Mouse (Mus musculus): ENCODE data around the gene Polr1b.

Gene Polr1b

GRCm38 (mm10) chr2:129100784-129101310 lies at the start of gene Polr1b:
TSS of gene Polr1b (plus strand) at chr2:129100995.
- peak; percentile 47; the same call in 1 of the 2 replicates for TF ChIP-seq GATA4 (IDR thresholded peaks at IDR 0.05; ENCODE audit: insufficient replicate concordance, low read length)

- no peak for TF ChIP-seq GATA4 (IDR thresholded peaks at IDR 0.05; ENCODE audit: insufficient replicate concordance, low read length)
Measured at GRCm38 (mm10) chr2:129052451-129052983, 48.3 kb upstream of the Polr1b start.

DNA sequence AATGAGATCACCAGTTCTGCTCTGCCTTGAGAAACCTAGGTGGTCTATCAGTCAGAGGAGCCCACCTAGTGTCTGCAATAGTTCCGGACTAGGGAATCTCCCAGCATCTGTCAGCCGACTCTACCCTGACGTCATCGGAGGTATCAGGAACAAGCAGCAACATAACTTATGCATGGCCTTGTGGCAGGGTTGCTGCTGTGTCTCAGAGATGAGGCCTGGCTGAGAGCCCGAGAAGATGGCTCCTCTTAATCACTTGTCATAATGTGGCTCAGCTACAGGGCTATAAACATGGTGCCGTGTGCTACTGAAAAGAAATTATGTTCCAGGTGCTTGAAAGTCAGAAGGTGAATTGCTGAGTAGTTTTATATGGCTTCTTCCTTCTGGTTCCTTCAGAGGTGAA lies 45.1 kb upstream of the Polr1b start:
- TF ChIP-seq GATA4 (IDR thresholded peaks at IDR 0.05; ENCODE audit: insufficient replicate concordance, low read length), result no peak

DNA sequence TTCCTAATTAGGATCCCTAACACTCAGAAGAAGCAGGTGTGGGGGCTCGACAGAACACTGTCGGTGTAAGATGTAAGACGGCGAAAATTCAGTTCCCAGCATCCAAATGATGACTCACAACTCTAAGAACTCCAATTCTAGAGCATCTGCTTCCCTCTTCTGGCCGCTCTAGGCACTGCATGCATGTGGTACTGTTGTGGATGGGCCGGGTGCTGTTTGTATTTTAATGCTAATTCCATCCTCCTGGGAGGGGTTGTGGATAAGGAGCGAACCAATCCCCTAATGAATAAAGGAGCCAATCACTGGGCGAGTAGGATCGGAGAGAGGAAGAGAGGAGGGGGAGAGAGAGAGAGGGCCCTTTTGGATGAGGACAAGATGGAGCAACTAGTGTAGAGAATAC lies 44.2 kb upstream of the Polr1b start:
- TF ChIP-seq GATA4 (IDR thresholded peaks at IDR 0.05; ENCODE audit: insufficient replicate concordance, low read length), result no peak

- no peak for TF ChIP-seq GATA4 (IDR thresholded peaks at IDR 0.05; ENCODE audit: insufficient replicate concordance, low read length)
Measured at GRCm38 (mm10) chr2:129057256-129057655, 43.5 kb upstream of the Polr1b start.

DNA sequence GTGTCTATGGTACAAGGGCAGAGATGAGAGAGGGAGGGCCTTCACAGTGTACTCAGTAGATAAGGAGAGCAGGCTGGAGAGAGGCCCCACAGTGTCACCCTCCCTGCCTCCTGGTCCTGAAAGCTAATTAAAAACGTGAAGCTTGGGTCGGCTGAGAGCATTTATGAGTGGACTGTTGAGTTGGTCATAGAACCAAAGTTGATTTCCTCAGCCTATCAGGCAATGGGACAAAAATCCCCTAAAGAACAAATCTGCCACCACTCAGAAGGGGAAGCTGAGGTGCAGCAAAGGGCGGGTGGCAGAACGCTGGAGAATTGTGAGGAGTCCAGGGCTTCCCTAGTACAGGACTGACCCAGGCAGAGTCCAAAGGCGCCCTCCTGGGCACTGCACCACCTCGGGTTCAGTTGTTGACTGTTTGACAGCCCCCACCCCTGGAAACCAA lies 42.9 kb upstream of the Polr1b start:
- TF ChIP-seq GATA4 (IDR thresholded peaks at IDR 0.05; ENCODE audit: insufficient replicate concordance, low read length), result no peak

- no peak for TF ChIP-seq GATA4 (IDR thresholded peaks at IDR 0.05; ENCODE audit: insufficient replicate concordance, low read length)
Measured at GRCm38 (mm10) chr2:129061456-129062059, 39.2 kb upstream of the Polr1b start.

DNA sequence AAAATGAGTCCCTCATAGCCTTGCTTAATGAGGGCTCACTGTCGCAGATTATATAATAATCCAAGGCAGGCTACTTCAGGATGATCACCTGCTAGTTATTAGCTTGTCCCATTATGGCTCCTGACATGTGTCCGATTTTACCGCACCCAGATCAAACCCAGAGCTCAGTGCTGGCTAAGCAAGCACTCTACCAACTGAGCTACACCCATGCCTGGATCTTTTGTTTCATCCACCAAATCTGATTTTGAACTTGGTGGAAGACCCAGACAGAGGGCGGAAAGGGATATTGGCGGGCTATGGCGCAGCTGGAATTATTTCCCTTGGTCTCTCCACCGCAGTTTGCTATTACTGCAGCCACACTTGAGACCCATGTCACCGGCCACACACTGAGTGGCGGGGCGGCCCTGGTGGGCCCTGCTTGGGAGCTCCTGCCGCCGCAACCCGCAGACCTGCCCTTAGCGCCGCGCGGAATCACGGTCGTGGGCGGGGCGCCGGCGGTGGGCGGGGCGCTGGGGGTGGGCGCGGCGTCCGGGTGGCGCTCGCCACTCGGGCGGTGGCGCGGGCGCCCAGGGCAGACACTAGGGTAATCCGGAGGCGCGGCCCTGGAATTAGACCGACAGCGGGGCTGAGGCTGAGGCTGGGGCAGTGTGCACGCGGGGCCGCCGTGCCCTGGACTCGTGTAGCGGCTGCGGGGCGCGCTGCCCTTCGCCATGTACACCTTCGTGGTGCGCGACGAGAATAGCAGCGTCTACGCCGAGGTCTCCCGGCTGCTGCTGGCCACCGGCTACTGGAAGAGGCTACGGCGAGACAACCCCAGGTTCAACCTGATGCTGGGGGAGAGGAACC lies 35.1 kb upstream of the Polr1b start, which contains the start of gene Ttl:
TSS of gene Ttl (plus strand) at position 506 of the 846 bp plus-strand sequence.
- TF ChIP-seq GATA4 (IDR thresholded peaks at IDR 0.05; ENCODE audit: insufficient replicate concordance, low read length), result no peak

GRCm38 (mm10) chr2:129066326-129066725 lies 34.5 kb upstream of the Polr1b start:
- TF ChIP-seq GATA4 (IDR thresholded peaks at IDR 0.05; ENCODE audit: insufficient replicate concordance, low read length), result no peak

DNA sequence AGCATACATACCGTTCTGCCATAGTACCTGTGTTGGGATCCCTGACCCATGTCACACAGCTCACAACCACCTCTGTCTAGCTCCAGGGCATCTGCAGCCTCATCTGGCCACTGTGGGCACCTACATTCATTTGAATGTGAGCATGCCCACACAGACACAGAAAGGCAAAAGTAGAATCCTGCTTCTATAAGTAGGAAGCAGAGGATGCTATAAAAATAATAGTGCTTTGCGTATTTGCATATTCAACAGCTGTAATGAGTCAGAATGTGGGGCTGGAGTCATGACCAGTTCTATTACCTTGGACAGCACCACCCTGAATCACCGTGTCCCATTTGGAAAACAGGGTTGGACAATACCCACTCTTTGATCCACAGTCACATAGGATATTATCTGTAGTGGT lies 30.5 kb upstream of the Polr1b start:
- no peak for TF ChIP-seq GATA4 (IDR thresholded peaks at IDR 0.05; ENCODE audit: insufficient replicate concordance, low read length)

DNA sequence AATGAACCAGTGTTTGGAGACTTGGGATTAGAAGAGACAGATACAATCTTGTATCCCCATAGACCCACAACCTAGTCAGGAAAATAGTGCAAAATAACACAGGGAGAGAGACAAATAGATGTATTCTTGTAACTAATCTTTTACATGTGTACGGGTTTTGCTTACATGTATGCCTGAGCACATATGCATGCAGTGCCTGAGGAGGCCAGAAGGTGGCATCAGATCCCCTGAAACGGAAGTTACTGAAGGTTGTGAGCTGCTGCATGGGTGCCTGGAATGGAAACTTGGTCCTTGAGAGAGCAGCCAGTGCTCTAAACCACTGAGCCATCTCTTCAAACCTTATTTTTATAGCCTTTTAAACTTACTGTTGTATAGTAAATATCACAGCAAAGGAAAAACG lies 22.5 kb upstream of the Polr1b start:
- TF ChIP-seq GATA4 (IDR thresholded peaks at IDR 0.05; ENCODE audit: insufficient replicate concordance, low read length), result no peak

DNA sequence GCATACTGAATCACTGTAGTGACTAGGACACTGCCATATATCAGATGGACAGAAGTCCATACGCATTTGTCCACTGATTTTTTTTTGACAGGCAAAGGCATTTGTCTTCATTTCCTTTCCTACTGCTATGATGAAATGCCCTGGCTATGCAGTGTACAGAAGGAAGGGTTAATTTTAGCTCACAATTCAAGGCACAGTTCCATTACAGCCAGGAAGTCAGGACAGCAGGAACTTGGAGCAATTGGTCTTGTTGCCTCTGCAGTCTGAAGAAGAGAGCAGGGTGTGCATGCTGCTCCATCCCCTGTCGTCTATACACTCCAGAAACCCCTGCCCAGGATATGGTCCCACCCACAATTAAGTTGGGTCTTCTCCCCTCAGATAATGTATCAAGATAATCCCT lies 21.6 kb upstream of the Polr1b start:
- TF ChIP-seq GATA4 (IDR thresholded peaks at IDR 0.05; ENCODE audit: insufficient replicate concordance, low read length), result no peak

- no peak for TF ChIP-seq GATA4 (IDR thresholded peaks at IDR 0.05; ENCODE audit: insufficient replicate concordance, low read length)
Measured at GRCm38 (mm10) chr2:129081097-129081496, 19.7 kb upstream of the Polr1b start.

DNA sequence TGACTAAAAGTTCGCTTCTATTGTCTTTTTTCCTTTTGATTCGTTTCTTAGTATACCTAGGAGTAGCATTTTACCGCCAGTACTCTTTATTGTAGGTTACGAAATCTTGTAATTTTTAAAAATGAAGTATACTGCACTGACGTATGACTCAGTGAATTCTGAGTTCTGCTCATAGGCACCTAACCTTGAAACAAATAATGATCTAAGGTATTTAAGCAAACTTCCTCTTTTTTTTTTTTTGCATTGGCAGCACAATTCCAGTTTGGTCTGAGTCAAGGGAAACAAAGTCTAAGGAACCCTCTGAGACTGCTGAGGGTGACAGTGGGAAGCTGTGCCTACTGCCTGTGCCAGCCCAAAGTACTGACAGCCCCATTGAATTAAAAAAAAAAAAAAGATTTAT lies 17.3 kb upstream of the Polr1b start:
- TF ChIP-seq GATA4 (IDR thresholded peaks at IDR 0.05; ENCODE audit: insufficient replicate concordance, low read length), result no peak

DNA sequence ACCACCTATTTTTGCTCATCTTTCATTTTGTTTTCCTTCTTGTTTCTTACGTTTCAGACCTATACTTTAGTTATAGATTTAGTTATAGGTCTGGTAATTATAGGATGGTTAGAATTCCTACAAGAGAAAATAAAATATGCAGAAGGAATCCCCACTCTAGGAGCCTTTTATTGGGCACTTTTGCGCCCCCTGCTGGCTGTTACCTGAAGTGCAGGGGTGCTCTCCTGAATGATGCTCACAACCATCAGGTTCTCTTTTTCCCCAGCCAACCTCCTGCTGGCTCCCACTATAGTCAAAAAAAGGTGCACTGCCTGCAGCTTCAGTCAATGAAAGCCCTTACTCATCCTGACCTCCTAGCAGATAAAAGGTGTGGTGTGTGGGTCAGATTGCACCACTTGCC lies 15.8 kb upstream of the Polr1b start:
- TF ChIP-seq GATA4 (IDR thresholded peaks at IDR 0.05; ENCODE audit: insufficient replicate concordance, low read length), result no peak

GRCm38 (mm10) chr2:129087520-129087919 lies 13.3 kb upstream of the Polr1b start:
- TF ChIP-seq GATA4 (IDR thresholded peaks at IDR 0.05; ENCODE audit: insufficient replicate concordance, low read length), result no peak

All from liver, adult (tissue).